Mouse (Mus musculus) 416B (cell line): Measurements from ENCODE around the gene Top1.

ENCODE experiments used
- DNase-seq: peaks from one replicate; pipeline ENCODE4 v3.0.0; 2011; ENCODE audit warnings: low read depth

Top1 gene

GRCm38 (mm10) chr2:160645614-160646137, at the start of gene Top1:
TSS of gene Top1 (plus strand) at chr2:160645888.
- DNase-seq: peak; percentile 100

- DNase-seq: peak; percentile 75
These were observed 48.0 kb upstream of the Top1 start for GRCm38 (mm10) chr2:160597582-160598281.

- DNase-seq: peak; percentile 66
These were observed 43.9 kb upstream of the Top1 start for GRCm38 (mm10) chr2:160601805-160602204.

GRCm38 (mm10) chr2:160603154-160603933, 42.3 kb upstream of the Top1 start:
- DNase-seq: peak; percentile 82

GRCm38 (mm10) chr2:160610012-160610411, 35.7 kb upstream of the Top1 start:
- no peak for DNase-seq

- no peak for DNase-seq
These were observed 32.3 kb upstream of the Top1 start for GRCm38 (mm10) chr2:160613186-160613919.

- no peak for DNase-seq
These were observed 27.9 kb upstream of the Top1 start for GRCm38 (mm10) chr2:160617741-160618140.

GRCm38 (mm10) chr2:160618619-160619220, 27.0 kb upstream of the Top1 start:
- no peak for DNase-seq

- DNase-seq: peak; percentile 36
These were observed 26.4 kb upstream of the Top1 start for GRCm38 (mm10) chr2:160619300-160619699.

- DNase-seq: peak; percentile 59
These were observed 25.9 kb upstream of the Top1 start for GRCm38 (mm10) chr2:160619831-160620230.

GRCm38 (mm10) chr2:160620279-160620963, 25.3 kb upstream of the Top1 start:
- peak; percentile 61 for DNase-seq

GRCm38 (mm10) chr2:160621001-160621448, 24.7 kb upstream of the Top1 start:
- peak; percentile 66 for DNase-seq

GRCm38 (mm10) chr2:160621661-160622211, 24.0 kb upstream of the Top1 start:
- DNase-seq: peak; percentile 86

- DNase-seq: no peak
These were observed 23.0 kb upstream of the Top1 start for GRCm38 (mm10) chr2:160622646-160623045.

GRCm38 (mm10) chr2:160623745-160624144, 21.9 kb upstream of the Top1 start:
- DNase-seq: no peak

GRCm38 (mm10) chr2:160627207-160628025, 18.3 kb upstream of the Top1 start:
- DNase-seq: no peak

- DNase-seq: no peak
These were observed 17.6 kb upstream of the Top1 start for GRCm38 (mm10) chr2:160628055-160628454.

- DNase-seq: no peak
These were observed 16.8 kb upstream of the Top1 start for GRCm38 (mm10) chr2:160628666-160629527.

- no peak for DNase-seq
These were observed 16.2 kb upstream of the Top1 start for GRCm38 (mm10) chr2:160629528-160629830.
